Mouse (Mus musculus): ENCODE data around the gene Nipal3. TPM values are rescaled to one million over a fixed set of nuclear protein-coding genes. Genes with fewer than 3 reads are reported as not detected.

Gene Nipal3
- polyA plus RNA-seq, 1 experiment from 2014 or later: 6.8 TPM

GRCm38 (mm10) chr4:135425625-135426024 is 69.2 kb downstream of the Nipal3 start:
- Histone ChIP-seq H3K4me2 (ENCODE audit: low read length) (no peak overlapping the region), H3K4me3 (replicated peaks; ENCODE audit: low read depth, low read length) (no peak overlapping the region), H3K27ac (no peak overlapping the region), H3K27me3 (ENCODE audit: insufficient read depth, low read length) (no peaks in the 10 kb centered on the region), H3K4me1 (replicated peaks; ENCODE audit: insufficient read depth, low read length) (no peaks in the 10 kb centered on the region), H3K9ac (ENCODE audit: low read depth, low read length) (no peak overlapping the region), H3K36me3 (ENCODE audit: insufficient read depth, low read length) (0 out of 2 replicates have a peak, but pooled peaks cover 17% of the 10 kb centered on the region), H3K9me3 (replicated peaks; ENCODE audit: low read length) (no peaks in the 10 kb centered on the region)
- ATAC-seq (replicated peaks; ENCODE audit: low FRiP score, low read depth) (no peak), DNase-seq (ENCODE audit: low spot score) (no peak)
- WGBS: 79% methylated on average over 9 of the region's 9 CpGs
- TF ChIP-seq CTCF (IDR thresholded peaks at IDR 0.05; ENCODE audit: low read depth): no peak

DNA sequence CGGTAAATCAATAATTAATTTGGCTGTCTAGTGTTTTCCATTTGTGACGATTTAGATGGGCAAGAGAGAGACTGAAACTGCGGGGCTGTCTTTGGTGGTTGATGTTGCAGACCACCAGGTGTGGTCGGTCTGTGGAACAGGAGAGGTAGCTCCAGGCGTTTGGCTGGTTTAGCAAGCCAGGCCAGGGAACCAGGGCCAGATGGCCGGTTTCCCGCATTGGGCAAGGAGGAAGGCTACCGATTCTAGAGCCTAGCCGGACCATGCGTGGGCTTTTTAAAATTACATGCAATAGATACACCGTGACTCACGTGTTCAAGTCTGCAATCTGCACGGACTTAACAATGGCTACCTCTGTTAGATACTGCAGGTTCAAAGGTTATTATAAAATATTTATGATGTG is 73.9 kb downstream of the Nipal3 start:
- Histone ChIP-seq H3K27ac (no peak overlapping the region), H3K4me3 (replicated peaks; ENCODE audit: low read depth, low read length) (no peak overlapping the region), H3K27me3 (ENCODE audit: insufficient read depth, low read length) (no peaks in the 10 kb centered on the region), H3K4me1 (replicated peaks; ENCODE audit: insufficient read depth, low read length) (no peaks in the 10 kb centered on the region), H3K4me2 (ENCODE audit: low read length) (no peak overlapping the region), H3K9me3 (replicated peaks; ENCODE audit: low read length) (no peaks in the 10 kb centered on the region), H3K36me3 (ENCODE audit: insufficient read depth, low read length) (0 out of 2 replicates have a peak, but pooled peaks cover 29% of the 10 kb centered on the region), H3K9ac (ENCODE audit: low read depth, low read length) (no peak overlapping the region)
- 90% methylated on average over 13 of the region's 13 CpGs for WGBS
- no peak for TF ChIP-seq CTCF (IDR thresholded peaks at IDR 0.05; ENCODE audit: low read depth)
- no peak for DNase-seq (ENCODE audit: low spot score)
- no peak for ATAC-seq (replicated peaks; ENCODE audit: low FRiP score, low read depth)

- no peak overlapping the region for H3K27ac ChIP-seq
- WGBS: 78% methylated on average over 11 of the region's 11 CpGs
- H3K36me3 ChIP-seq (ENCODE audit: insufficient read depth, low read length): peaks cover 29% of the 10 kb centered on the region; the same call in 1 of the 2 replicates
- no peak for TF ChIP-seq CTCF (IDR thresholded peaks at IDR 0.05; ENCODE audit: low read depth)
- no peak overlapping the region for H3K9ac ChIP-seq (ENCODE audit: low read depth, low read length)
- ATAC-seq (replicated peaks; ENCODE audit: low FRiP score, low read depth) (no peak), DNase-seq (ENCODE audit: low spot score) (no peak)
- no peak overlapping the region for H3K4me2 ChIP-seq (ENCODE audit: low read length)
- H3K9me3 ChIP-seq (replicated peaks; ENCODE audit: low read length): no peaks in the 10 kb centered on the region
- H3K27me3 ChIP-seq (ENCODE audit: insufficient read depth, low read length): no peaks in the 10 kb centered on the region
- H3K4me3 ChIP-seq (replicated peaks; ENCODE audit: low read depth, low read length): no peak overlapping the region
- H3K4me1 ChIP-seq (replicated peaks; ENCODE audit: insufficient read depth, low read length): no peaks in the 10 kb centered on the region
Measured at GRCm38 (mm10) chr4:135420416-135420815, 74.4 kb downstream of the Nipal3 start.

DNA sequence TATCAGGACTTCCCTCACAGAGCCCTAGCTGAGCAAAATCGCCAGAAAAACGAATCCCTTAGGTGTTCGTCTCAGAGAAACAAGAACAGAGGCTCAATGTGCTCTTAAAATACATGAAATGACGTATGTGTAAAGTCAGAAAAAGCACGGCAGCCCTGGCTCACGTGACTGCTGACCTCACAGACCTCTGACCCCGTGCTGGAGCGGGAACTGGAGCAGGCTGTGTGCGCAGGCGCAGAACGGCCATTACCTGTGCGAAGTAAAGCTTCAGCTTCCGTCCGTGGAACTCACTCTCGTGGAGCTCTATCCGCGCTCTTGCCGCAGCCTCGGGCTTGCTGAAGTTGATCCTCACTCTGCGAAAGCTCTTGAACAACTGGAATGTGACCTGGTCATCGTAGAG is 74.8 kb downstream of the Nipal3 start:
- peaks cover 27% of the 10 kb centered on the region for H3K36me3 ChIP-seq (ENCODE audit: insufficient read depth, low read length)
- ATAC-seq (replicated peaks; ENCODE audit: low FRiP score, low read depth) (no peak), DNase-seq (ENCODE audit: low spot score) (no peak)
- WGBS: 72% methylated on average over 21 of the region's 21 CpGs
- H3K9ac ChIP-seq (ENCODE audit: low read depth, low read length): no peak overlapping the region
- H3K4me3 ChIP-seq (replicated peaks; ENCODE audit: low read depth, low read length): no peak overlapping the region
- H3K27ac ChIP-seq: no peak overlapping the region
- no peaks in the 10 kb centered on the region for H3K9me3 ChIP-seq (replicated peaks; ENCODE audit: low read length)
- no peaks in the 10 kb centered on the region for H3K4me1 ChIP-seq (replicated peaks; ENCODE audit: insufficient read depth, low read length)
- H3K27me3 ChIP-seq (ENCODE audit: insufficient read depth, low read length): no peaks in the 10 kb centered on the region
- no peak for TF ChIP-seq CTCF (IDR thresholded peaks at IDR 0.05; ENCODE audit: low read depth)
- H3K4me2 ChIP-seq (ENCODE audit: low read length): no peak overlapping the region

GRCm38 (mm10) chr4:135416367-135416766 is 78.5 kb downstream of the Nipal3 start:
- H3K4me2 ChIP-seq (ENCODE audit: low read length): no peak overlapping the region
- ATAC-seq (replicated peaks; ENCODE audit: low FRiP score, low read depth) (no peak), DNase-seq (ENCODE audit: low spot score) (no peak)
- no peak overlapping the region for H3K9ac ChIP-seq (ENCODE audit: low read depth, low read length)
- H3K27me3 ChIP-seq (ENCODE audit: insufficient read depth, low read length): no peaks in the 10 kb centered on the region
- H3K27ac ChIP-seq: no peak overlapping the region
- no peak for TF ChIP-seq CTCF (IDR thresholded peaks at IDR 0.05; ENCODE audit: low read depth)
- no peaks in the 10 kb centered on the region for H3K4me1 ChIP-seq (replicated peaks; ENCODE audit: insufficient read depth, low read length)
- H3K4me3 ChIP-seq (replicated peaks; ENCODE audit: low read depth, low read length): no peak overlapping the region
- H3K9me3 ChIP-seq (replicated peaks; ENCODE audit: low read length): no peaks in the 10 kb centered on the region
- H3K36me3 ChIP-seq (ENCODE audit: insufficient read depth, low read length): peaks cover 21% of the 10 kb centered on the region
- WGBS: 89% methylated on average over 21 of the region's 21 CpGs

GRCm38 (mm10) chr4:135413491-135413890 is 81.3 kb downstream of the Nipal3 start:
- no peak for ATAC-seq (replicated peaks; ENCODE audit: low FRiP score, low read depth)
- Histone ChIP-seq H3K4me3 (replicated peaks; ENCODE audit: low read depth, low read length) (no peak overlapping the region), H3K9ac (ENCODE audit: low read depth, low read length) (no peak overlapping the region), H3K4me1 (replicated peaks; ENCODE audit: insufficient read depth, low read length) (no peaks in the 10 kb centered on the region), H3K4me2 (ENCODE audit: low read length) (no peak overlapping the region), H3K27ac (no peak overlapping the region), H3K36me3 (ENCODE audit: insufficient read depth, low read length) (peaks cover 13% of the 10 kb centered on the region), H3K27me3 (ENCODE audit: insufficient read depth, low read length) (no peaks in the 10 kb centered on the region), H3K9me3 (replicated peaks; ENCODE audit: low read length) (no peaks in the 10 kb centered on the region)
- no peak for DNase-seq (ENCODE audit: low spot score)
- no peak for TF ChIP-seq CTCF (IDR thresholded peaks at IDR 0.05; ENCODE audit: low read depth)
- WGBS: 84% methylated on average over 8 of the region's 8 CpGs

- peak; percentile 94 for TF ChIP-seq CTCF (IDR thresholded peaks at IDR 0.05; ENCODE audit: low read depth)
- H3K4me3 ChIP-seq (replicated peaks; ENCODE audit: low read depth, low read length): no peak overlapping the region
- no peak overlapping the region for H3K9ac ChIP-seq (ENCODE audit: low read depth, low read length)
- DNase-seq (ENCODE audit: low spot score): peak; percentile 70
- H3K4me1 ChIP-seq (replicated peaks; ENCODE audit: insufficient read depth, low read length): no peaks in the 10 kb centered on the region
- H3K27me3 ChIP-seq (ENCODE audit: insufficient read depth, low read length): no peaks in the 10 kb centered on the region
- no peak overlapping the region for H3K27ac ChIP-seq
- no peaks in the 10 kb centered on the region for H3K9me3 ChIP-seq (replicated peaks; ENCODE audit: low read length)
- no peak for ATAC-seq (replicated peaks; ENCODE audit: low FRiP score, low read depth)
- 32% methylated on average over 4 of the region's 4 CpGs for WGBS
- no peak overlapping the region for H3K4me2 ChIP-seq (ENCODE audit: low read length)
- H3K36me3 ChIP-seq (ENCODE audit: insufficient read depth, low read length): peaks cover 9% of the 10 kb centered on the region
Measured at GRCm38 (mm10) chr4:135411633-135412032, 83.2 kb downstream of the Nipal3 start.
